Mouse (Mus musculus) myocyte (in vitro differentiated cells): Measurements from ENCODE around the gene Tgm5.

Experiments used
- CEBPB ChIP-seq: IDR thresholded peaks from 2 replicates; pipeline ENCODE4 v1.6.1; 2011; ENCODE audit warnings: mild to moderate bottlenecking, moderate library complexity; ENCODE audit not compliant: poor library complexity, insufficient read depth, severe bottlenecking
- E2F4 ChIP-seq: IDR thresholded peaks from one replicate; pipeline ENCODE4 v1.6.1; 2011; ENCODE audit warnings: mild to moderate bottlenecking, control low read depth, moderate library complexity; ENCODE audit not compliant: insufficient read depth
- MAX ChIP-seq: IDR thresholded peaks from one replicate; pipeline ENCODE4 v1.6.1; 2011; ENCODE audit warnings: low read depth, mild to moderate bottlenecking, control low read depth
- MYOD1 ChIP-seq, 3 experiments: IDR thresholded peaks; one replicate each; pipeline ENCODE4 v1.6.1; 2011; ENCODE audit warnings: control low read depth in 2 of 3, low read depth in 2 of 3, mild to moderate bottlenecking in 2 of 3, moderate library complexity in 1 of 3; ENCODE audit not compliant: insufficient read length in 2 of 3, control insufficient read depth in 1 of 3
- POLR2A ChIP-seq: IDR thresholded peaks from one replicate; pipeline ENCODE4 v1.6.1; 2011; ENCODE audit warnings: low read depth, mild to moderate bottlenecking, control low read depth, moderate library complexity; ENCODE audit not compliant: insufficient read length
- POLR2AphosphoS2 ChIP-seq: IDR thresholded peaks from one replicate; pipeline ENCODE4 v1.6.1; 2011; ENCODE audit warnings: low read depth, control low read depth; ENCODE audit not compliant: insufficient read length
- TCF12 ChIP-seq: IDR thresholded peaks from one replicate; pipeline ENCODE4 v1.6.1; 2011; ENCODE audit warnings: mild to moderate bottlenecking, control low read depth; ENCODE audit not compliant: poor library complexity, insufficient read depth, severe bottlenecking
- TCF3 ChIP-seq: IDR thresholded peaks from one replicate; pipeline ENCODE4 v1.6.1; 2011; ENCODE audit warnings: low read depth, control low read depth; ENCODE audit not compliant: insufficient read length
- USF1 ChIP-seq: IDR thresholded peaks from one replicate; pipeline ENCODE4 v1.6.1; 2011; ENCODE audit warnings: low read depth, mild to moderate bottlenecking, control low read depth, moderate library complexity

- TF ChIP-seq MYOD1 (IDR thresholded peaks at IDR 0.05; ENCODE audit: control insufficient read depth in 1 of 3, insufficient read length in 2 of 3, low read depth in 2 of 3) (no peak), TCF12 (no peak), CEBPB (no peak), E2F4 (no peak), POLR2A (no peak), POLR2AphosphoS2 (no peak), USF1 (no peak), MAX (no peak), TCF3 (no peak)
Observed at GRCm38 (mm10) chr2:121045653-121046052, 40.0 kb downstream of the Tgm5 start.
